Mouse (Mus musculus): ENCODE measurements at regions not wholly inside any gene's neighbourhood (a gene's known extent, or its start where the extent isn't known, plus 50 kb on each side); places are given as distances from the start of the nearest gene placed in this dataset.

DNA sequence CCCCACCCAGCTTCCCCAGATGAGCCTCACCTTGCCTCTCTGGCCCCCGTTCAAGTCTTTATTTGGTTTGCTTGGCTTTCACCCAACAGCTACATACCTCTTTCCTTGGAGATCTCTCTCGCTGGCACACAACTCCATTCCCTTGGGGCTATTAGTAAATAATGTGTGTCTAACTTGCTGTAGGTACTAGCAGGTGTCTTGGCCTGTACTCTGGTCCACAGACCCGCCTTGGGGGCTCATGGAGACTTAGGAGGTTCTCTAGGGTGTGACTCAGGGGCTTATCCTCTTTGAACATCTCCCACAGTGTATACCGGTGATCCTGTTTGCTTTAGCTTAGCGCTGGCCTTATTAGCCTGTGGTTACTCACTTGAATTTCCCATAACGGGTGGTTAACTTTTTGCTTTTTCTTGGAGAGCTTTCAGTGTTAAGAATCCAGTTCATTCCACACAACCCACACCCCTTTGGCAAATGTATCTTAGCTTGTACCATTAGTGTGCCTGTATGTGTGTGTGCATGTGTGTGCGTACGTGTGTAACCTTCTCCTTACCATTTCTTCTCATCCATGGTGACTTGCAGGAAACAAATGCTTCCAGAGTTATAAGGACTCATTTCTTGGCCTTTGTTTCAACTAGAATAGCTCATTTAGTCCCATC, 67.3 kb upstream of the Map4k3 start:
- DNase-seq (ENCODE audit: low read depth), result no peak

DNA sequence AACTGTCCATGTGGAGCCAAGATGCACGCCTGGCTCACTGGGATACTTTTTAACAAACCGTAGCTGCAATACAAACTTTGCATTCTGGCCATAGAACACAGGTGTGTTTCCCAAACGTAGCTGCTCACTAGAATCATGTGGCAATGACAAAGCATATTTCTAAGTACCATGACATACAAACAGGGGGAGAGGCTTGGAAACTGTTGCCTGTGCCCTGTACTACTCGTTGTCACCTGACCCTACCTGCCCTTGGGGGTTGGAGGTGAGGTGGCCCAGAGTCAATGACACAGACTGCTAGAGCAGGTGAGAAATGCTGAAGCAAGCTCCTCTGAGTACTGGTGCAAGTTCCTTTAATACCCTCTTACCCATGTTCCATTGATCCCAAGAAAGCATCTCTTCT, 64.3 kb upstream of the Map4k3 start:
- DNase-seq (ENCODE audit: low read depth), result no peak

DNA sequence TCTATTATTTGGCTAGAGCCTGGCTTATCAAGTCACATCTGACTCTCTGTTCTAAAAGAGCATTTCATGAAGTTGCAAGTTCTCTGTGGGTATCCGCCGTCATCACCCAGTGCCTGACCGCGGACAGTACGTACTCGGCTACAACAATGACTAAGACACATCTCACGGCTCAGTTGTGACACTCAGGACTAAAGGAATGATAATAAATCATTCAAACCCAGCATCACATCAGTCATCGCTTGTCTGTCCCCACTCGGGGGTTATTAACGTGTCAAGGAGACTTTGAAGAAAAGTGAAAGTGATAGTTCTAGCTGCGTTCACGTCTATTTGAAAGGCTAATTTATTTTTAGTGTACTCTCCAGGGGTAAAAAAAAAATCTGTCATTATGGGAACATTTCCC, 61.4 kb upstream of the Map4k3 start:
- DNase-seq (ENCODE audit: low read depth), result no peak

- DNase-seq (ENCODE audit: low read depth), result no peak
Measured at GRCm38 (mm10) chr17:80789000-80789399, 60.7 kb upstream of the Map4k3 start.

GRCm38 (mm10) chr17:80786858-80787257, 58.6 kb upstream of the Map4k3 start:
- DNase-seq (ENCODE audit: low read depth), result no peak

GRCm38 (mm10) chr17:80786061-80786851, 58.0 kb upstream of the Map4k3 start:
- DNase-seq (ENCODE audit: low read depth), result no peak

- no peak for DNase-seq (ENCODE audit: low read depth)
Measured at GRCm38 (mm10) chr17:80785476-80785875, 57.2 kb upstream of the Map4k3 start.

DNA sequence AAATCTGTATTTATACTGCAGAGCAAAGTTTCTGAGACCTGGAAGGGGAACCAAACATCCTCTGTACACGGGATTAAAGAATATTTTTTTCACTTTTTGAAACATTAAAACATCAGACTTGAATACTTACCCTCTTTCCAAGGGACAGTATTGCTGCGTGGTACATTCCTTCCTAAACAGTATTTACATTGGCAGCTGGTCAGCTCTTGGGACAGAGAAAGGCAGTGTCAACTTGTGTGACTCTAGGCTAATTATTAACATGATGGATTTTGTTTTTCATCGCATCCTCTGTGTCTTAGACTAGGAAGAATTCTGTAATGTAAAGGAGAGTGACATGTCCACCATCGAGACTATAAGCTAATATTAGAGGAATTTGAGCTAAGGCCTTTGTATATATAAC, 56.8 kb upstream of the Map4k3 start:
- no peak for DNase-seq (ENCODE audit: low read depth)

DNA sequence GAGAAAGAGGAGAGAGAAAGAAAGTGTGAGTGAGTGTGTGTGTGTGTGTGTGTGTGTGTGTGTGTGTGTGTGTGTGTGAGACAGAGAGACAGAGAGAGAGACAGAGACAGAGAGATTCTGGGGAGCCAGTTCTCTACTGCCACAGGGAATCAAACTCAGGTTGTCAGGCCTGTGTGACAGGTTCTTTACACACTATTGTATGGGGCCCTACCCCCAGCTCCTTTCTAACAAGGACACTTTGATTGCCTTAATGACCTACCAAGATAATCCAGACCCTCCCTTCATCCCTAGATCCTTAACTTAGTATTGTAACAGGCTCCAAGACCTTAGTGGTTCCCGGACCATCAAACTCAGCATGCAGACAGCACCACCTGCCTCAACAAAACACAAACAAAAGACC, 53.9 kb upstream of the Map4k3 start:
- DNase-seq (ENCODE audit: low read depth), result no peak

GRCm38 (mm10) chr17:80781621-80782020, 53.3 kb upstream of the Map4k3 start:
- DNase-seq (ENCODE audit: low read depth), result no peak

- DNase-seq (ENCODE audit: low read depth), result no peak
Measured at GRCm38 (mm10) chr17:80780303-80780702, 52.0 kb upstream of the Map4k3 start.

DNA sequence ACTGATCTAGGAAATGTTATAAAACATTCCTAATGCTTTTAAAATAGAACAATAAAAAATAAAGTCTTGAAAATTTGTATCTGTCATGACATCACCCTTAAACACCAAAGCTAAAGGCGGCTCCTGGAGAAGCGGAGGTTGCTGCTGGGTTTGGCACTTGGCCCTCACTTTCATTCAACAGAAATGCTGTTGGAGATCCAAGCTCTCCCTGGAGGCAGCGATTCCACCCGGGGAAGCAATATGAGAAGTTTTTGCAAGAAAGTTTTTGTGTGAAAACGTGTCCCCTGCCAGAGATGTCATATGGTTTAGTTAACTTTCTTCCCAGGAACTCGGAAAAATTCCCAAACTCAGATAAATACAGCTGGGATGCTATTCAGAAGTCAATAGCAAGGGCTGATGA, 51.5 kb upstream of the Map4k3 start:
- no peak for DNase-seq (ENCODE audit: low read depth)
